Mouse (Mus musculus): Measurements from ENCODE around the gene Plekha1. TPM values are rescaled to one million over a fixed set of nuclear protein-coding genes. Genes with fewer than 3 reads are reported as not detected.

Plekha1 gene
- polyA plus RNA-seq, 1 experiment: 13.4 TPM

GRCm38 (mm10) chr7:130932921-130933320 lies 67.4 kb downstream of the Plekha1 start:
- no peak for TF ChIP-seq POLR2A (IDR thresholded peaks at IDR 0.05; ENCODE audit: insufficient read length, low read depth)
- TF ChIP-seq MYOD1 (IDR thresholded peaks at IDR 0.05; ENCODE audit: control insufficient read depth in 1 of 3, insufficient read length in 2 of 3, low read depth in 2 of 3): no peak
- no peak for TF ChIP-seq TCF3 (IDR thresholded peaks at IDR 0.05; ENCODE audit: insufficient read length, low read depth)
- no peak for TF ChIP-seq TCF12 (IDR thresholded peaks at IDR 0.05; ENCODE audit: insufficient read depth, poor library complexity, severe bottlenecking)
- TF ChIP-seq REST (IDR thresholded peaks at IDR 0.05; ENCODE audit: insufficient read depth, insufficient read length): no peak
- no peak for TF ChIP-seq E2F4 (IDR thresholded peaks at IDR 0.05; ENCODE audit: insufficient read depth)
- no peak for TF ChIP-seq USF1 (IDR thresholded peaks at IDR 0.05; ENCODE audit: low read depth)
- Histone ChIP-seq H3K4me3 (no peak overlapping the region), H3K4me2 (ENCODE audit: low read depth) (no peak overlapping the region), H3K27me3 (ENCODE audit: control insufficient read depth, insufficient read depth, insufficient read length) (peaks cover 4% of the 10 kb centered on the region), H3K79me2 (ENCODE audit: control insufficient read depth, insufficient read depth) (peaks cover 11% of the 10 kb centered on the region), H3K36me3 (ENCODE audit: control insufficient read depth, insufficient read depth) (no peaks in the 10 kb centered on the region), H3ac (ENCODE audit: control insufficient read depth, insufficient read length) (no peak overlapping the region)

GRCm38 (mm10) chr7:130934654-130935053 lies 69.1 kb downstream of the Plekha1 start:
- H3K79me2 ChIP-seq (ENCODE audit: control insufficient read depth, insufficient read depth): peaks cover 28% of the 10 kb centered on the region
- peaks cover 4% of the 10 kb centered on the region for H3K27me3 ChIP-seq (ENCODE audit: control insufficient read depth, insufficient read depth, insufficient read length)
- TF ChIP-seq MAX (IDR thresholded peaks at IDR 0.05; ENCODE audit: low read depth) (no peak), REST (IDR thresholded peaks at IDR 0.05; ENCODE audit: insufficient read depth, insufficient read length) (no peak), CEBPB (IDR thresholded peaks at IDR 0.05; ENCODE audit: insufficient read depth, poor library complexity, severe bottlenecking) (no peak), MYOD1 (IDR thresholded peaks at IDR 0.05; ENCODE audit: control insufficient read depth in 1 of 3, insufficient read length in 2 of 3, low read depth in 2 of 3) (no peak), USF1 (IDR thresholded peaks at IDR 0.05; ENCODE audit: low read depth) (no peak), MYOG (IDR thresholded peaks at IDR 0.05; ENCODE audit: control insufficient read depth in 1 of 3, insufficient read depth in 1 of 3, insufficient read length in 2 of 3, low read depth in 2 of 3) (no peak)
- no peak overlapping the region for H3K4me3 ChIP-seq
- no peak overlapping the region for H3K4me2 ChIP-seq (ENCODE audit: low read depth)
- no peak overlapping the region for H3ac ChIP-seq (ENCODE audit: control insufficient read depth, insufficient read length)
- H3K36me3 ChIP-seq (ENCODE audit: control insufficient read depth, insufficient read depth): no peaks in the 10 kb centered on the region

DNA sequence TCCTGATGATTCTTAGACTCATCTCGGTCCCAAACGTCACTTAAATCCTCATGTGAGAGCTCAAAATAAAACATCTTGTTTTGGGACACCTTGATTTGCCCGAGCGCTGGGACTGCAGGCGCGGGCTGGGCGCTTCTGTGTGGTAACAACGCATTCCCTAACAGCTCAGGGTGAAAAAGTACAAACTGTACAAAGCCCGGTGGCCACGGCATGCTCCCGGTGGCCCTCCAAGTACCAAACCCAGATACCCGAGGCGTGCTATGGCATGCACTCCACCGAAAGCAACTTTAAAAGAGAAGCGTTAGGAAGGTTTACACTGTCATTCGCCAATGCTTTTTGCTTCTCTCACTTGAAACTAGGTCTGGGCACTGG lies 69.9 kb downstream of the Plekha1 start:
- Histone ChIP-seq H3K4me3 (peak overlapping the region; percentile 72), H3K4me2 (ENCODE audit: low read depth) (peak overlapping the region; percentile 82), H3K79me2 (ENCODE audit: control insufficient read depth, insufficient read depth) (peaks cover 33% of the 10 kb centered on the region), H3K36me3 (ENCODE audit: control insufficient read depth, insufficient read depth) (no peaks in the 10 kb centered on the region), H3K27me3 (ENCODE audit: control insufficient read depth, insufficient read depth, insufficient read length) (peaks cover 4% of the 10 kb centered on the region), H3ac (ENCODE audit: control insufficient read depth, insufficient read length) (peak overlapping the region; percentile 69)
- TF ChIP-seq REST (IDR thresholded peaks at IDR 0.05; ENCODE audit: insufficient read depth, insufficient read length) (no peak), MYOD1 (IDR thresholded peaks at IDR 0.05; ENCODE audit: control insufficient read depth in 1 of 3, insufficient read length in 2 of 3, low read depth in 2 of 3) (no peak), E2F4 (IDR thresholded peaks at IDR 0.05; ENCODE audit: insufficient read depth) (no peak), POLR2A (IDR thresholded peaks at IDR 0.05; ENCODE audit: insufficient read length, low read depth) (no peak), CEBPB (IDR thresholded peaks at IDR 0.05; ENCODE audit: insufficient read depth, poor library complexity, severe bottlenecking) (no peak), USF1 (IDR thresholded peaks at IDR 0.05; ENCODE audit: low read depth) (no peak), TCF12 (IDR thresholded peaks at IDR 0.05; ENCODE audit: insufficient read depth, poor library complexity, severe bottlenecking) (no peak)

GRCm38 (mm10) chr7:130935793-130936471 lies 70.4 kb downstream of the Plekha1 start, which contains the start of gene Htra1:
Htra1 (plus strand) TSS chr7:130936111.
- H3K4me2 ChIP-seq (ENCODE audit: low read depth): peak within 1 kb of the TSS; percentile 82
- H3K36me3 ChIP-seq (ENCODE audit: control insufficient read depth, insufficient read depth): no peaks in the 10 kb centered on the region
- peak within 1 kb of the TSS; percentile 69 for H3ac ChIP-seq (ENCODE audit: control insufficient read depth, insufficient read length)
- peak within 1 kb of the TSS; percentile 72 for H3K4me3 ChIP-seq
- TF ChIP-seq TCF12 (IDR thresholded peaks at IDR 0.05; ENCODE audit: insufficient read depth, poor library complexity, severe bottlenecking) (no peak), SRF (IDR thresholded peaks at IDR 0.05; ENCODE audit: control insufficient read depth, insufficient read length, low read depth) (no peak), POLR2A (IDR thresholded peaks at IDR 0.05; ENCODE audit: insufficient read length, low read depth) (peak; percentile 95), TCF3 (IDR thresholded peaks at IDR 0.05; ENCODE audit: insufficient read length, low read depth) (peak; percentile 55), REST (IDR thresholded peaks at IDR 0.05; ENCODE audit: insufficient read depth, insufficient read length) (no peak), USF1 (IDR thresholded peaks at IDR 0.05; ENCODE audit: low read depth) (no peak), MYOG (IDR thresholded peaks at IDR 0.05; ENCODE audit: control insufficient read depth in 1 of 3, insufficient read depth in 1 of 3, insufficient read length in 2 of 3, low read depth in 2 of 3) (peak in 2 of 3 experiments; percentile 74 to 88), CEBPB (IDR thresholded peaks at IDR 0.05; ENCODE audit: insufficient read depth, poor library complexity, severe bottlenecking) (peak; percentile 26; the same call in 1 of the 2 replicates), POLR2AphosphoS2 (IDR thresholded peaks at IDR 0.05; ENCODE audit: insufficient read length, low read depth) (peak; percentile 88), E2F4 (IDR thresholded peaks at IDR 0.05; ENCODE audit: insufficient read depth) (no peak), MYOD1 (IDR thresholded peaks at IDR 0.05; ENCODE audit: control insufficient read depth in 1 of 3, insufficient read length in 2 of 3, low read depth in 2 of 3) (peak in 2 of 3 experiments; percentile 89 to 91), MAX (IDR thresholded peaks at IDR 0.05; ENCODE audit: low read depth) (no peak)
- peaks cover 4% of the 10 kb centered on the region for H3K27me3 ChIP-seq (ENCODE audit: control insufficient read depth, insufficient read depth, insufficient read length)
- H3K79me2 ChIP-seq (ENCODE audit: control insufficient read depth, insufficient read depth): peaks cover 37% of the 10 kb centered on the region

GRCm38 (mm10) chr7:130936472-130936951 lies 71.0 kb downstream of the Plekha1 start:
- Histone ChIP-seq H3ac (ENCODE audit: control insufficient read depth, insufficient read length) (peak overlapping the region; percentile 69), H3K36me3 (ENCODE audit: control insufficient read depth, insufficient read depth) (no peaks in the 10 kb centered on the region), H3K79me2 (ENCODE audit: control insufficient read depth, insufficient read depth) (peaks cover 37% of the 10 kb centered on the region), H3K27me3 (ENCODE audit: control insufficient read depth, insufficient read depth, insufficient read length) (peaks cover 4% of the 10 kb centered on the region), H3K4me2 (ENCODE audit: low read depth) (peak overlapping the region; percentile 82), H3K4me3 (peak overlapping the region; percentile 72)
- TF ChIP-seq CEBPB (IDR thresholded peaks at IDR 0.05; ENCODE audit: insufficient read depth, poor library complexity, severe bottlenecking) (no peak), SRF (IDR thresholded peaks at IDR 0.05; ENCODE audit: control insufficient read depth, insufficient read length, low read depth) (no peak)
